Mouse (Mus musculus) adrenal gland, adult 2 months (tissue): ENCODE measurements around the gene Scgb2b7. TPM values are rescaled to one million over a fixed set of nuclear protein-coding genes. Genes with fewer than 3 reads are reported as not detected.
"Not testable (repeated sequence)": the region's sequence is repeated elsewhere in the genome, so short reads cannot be mapped to it uniquely, and the experiment has no call there.

ENCODE experiments used
- DNase-seq: peaks from one replicate; pipeline ENCODE4 v3.0.0; 2021
- long read RNA-seq: library from polyadenylated mRNA; stranded (forward); transcript quantifications from one replicate; pipeline ENCODE4 v2.0.0, GENCODE M21; 2021
- polyA plus RNA-seq: library from polyadenylated mRNA; depleted of rRNA; stranded (reverse); fragments of >200 nt; gene quantifications from 2 replicates; pipeline ENCODE4 v1.2.3, GENCODE M21; 2012; rRNA removed
- total RNA-seq, 2 experiments: library from RNA; stranded (reverse); gene quantifications; 2 replicates each; pipeline ENCODE4 v1.2.3; 2021

Scgb2b7 gene
- total RNA-seq (not detected), polyA plus RNA-seq (not detected in 2 replicates)
- long read RNA-seq: 0 reads

DNA sequence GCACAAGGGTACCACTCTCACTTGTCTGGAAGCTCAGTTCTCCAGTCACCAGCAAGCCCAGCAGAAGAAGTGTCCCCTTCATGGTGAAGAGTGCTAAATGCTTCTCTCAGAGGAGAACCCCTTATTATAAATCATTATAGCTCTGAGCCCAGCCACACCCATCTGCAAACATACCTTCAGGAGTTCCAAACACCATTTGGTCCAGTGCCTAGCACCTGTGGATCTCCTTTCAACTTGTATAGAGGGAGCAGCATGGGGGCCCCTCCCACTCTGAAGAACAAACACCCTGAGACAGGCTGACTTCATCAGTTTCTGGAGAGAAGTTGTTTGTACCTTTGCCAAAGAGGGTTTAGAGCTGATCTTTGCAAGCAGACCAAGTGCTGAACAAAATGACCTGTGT, at the start of gene Scgb2b7:
Scgb2b7 (minus strand) TSS at position 101 of the 400 bp plus-strand sequence.
- not testable (repeated sequence) for DNase-seq

DNA sequence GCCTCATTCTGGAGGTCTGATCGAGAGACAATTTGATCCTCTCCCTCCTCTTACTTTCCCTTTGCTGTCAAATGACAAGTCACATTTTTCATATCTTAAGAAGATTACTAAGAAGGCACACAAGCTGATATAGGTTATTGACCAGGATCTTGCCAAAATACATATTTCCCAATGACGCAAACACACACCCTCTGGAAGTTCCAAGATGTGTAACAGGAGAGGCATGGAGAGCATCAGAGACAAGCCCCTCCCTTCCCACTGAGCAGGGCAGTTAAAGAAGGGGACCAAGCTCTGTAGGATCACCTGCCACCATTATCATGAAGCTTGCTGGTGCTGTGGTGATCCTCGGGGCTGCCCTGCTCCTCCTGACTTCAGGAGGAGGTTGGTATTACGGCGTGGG, 6.8 kb upstream of the Scgb2b7 start, which contains the start of gene Scgb1b7:
Scgb1b7 (plus strand) TSS at position 301 of the 400 bp plus-strand sequence.
- DNase-seq: not testable (repeated sequence)

Other genes starting within 250 kb of the Scgb2b7 start
- gene Scgb1b7, start 6.9 kb upstream of the Scgb2b7 start, total RNA-seq: not detected
- not detected in 2 replicates for gene Scgb1b7, start 6.9 kb upstream of the Scgb2b7 start, polyA plus RNA-seq